Mouse (Mus musculus): ENCODE data around the gene Limk1. TPM values are rescaled to one million over a fixed set of nuclear protein-coding genes. Genes with fewer than 3 reads are reported as not detected.

Gene Limk1
- polyA plus RNA-seq, 1 experiment, result 17.9 TPM

DNA sequence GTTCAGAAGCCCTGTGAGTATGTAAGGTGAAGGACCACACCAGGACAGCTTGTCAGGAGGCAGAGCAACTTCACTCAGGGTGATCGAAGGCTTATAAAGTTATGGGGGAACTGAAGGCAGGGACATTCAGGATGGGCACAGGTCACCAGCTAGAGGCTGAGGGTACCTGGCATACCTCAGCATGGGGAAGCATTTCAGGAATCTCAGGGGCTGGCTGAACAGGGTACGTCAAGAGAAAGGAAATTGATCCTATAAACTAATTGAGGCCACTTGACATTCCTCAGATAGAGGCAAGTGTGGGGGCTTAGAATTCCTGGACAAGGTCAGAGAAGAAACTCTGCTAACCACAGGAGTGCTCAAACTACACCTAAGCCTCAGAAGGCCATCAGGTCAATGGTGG, 7.1 kb upstream of the Limk1 start:
- TF ChIP-seq POLR2A (IDR thresholded peaks at IDR 0.05; ENCODE audit: insufficient read depth, low read length), result no peak
- no peak for TF ChIP-seq CTCF (IDR thresholded peaks at IDR 0.05; ENCODE audit: low read depth, low read length)
- TF ChIP-seq EP300 (IDR thresholded peaks at IDR 0.05; ENCODE audit: insufficient read depth, low read depth, low read length), result no peak
- Histone ChIP-seq H3K9ac (ENCODE audit: low read depth, poor library complexity, severe bottlenecking) (no peak overlapping the region), H3K9me3 (replicated peaks; ENCODE audit: control insufficient read depth, insufficient read depth, low read length, poor library complexity, severe bottlenecking) (peaks cover 4% of the 10 kb centered on the region; the same call in 1 of the 2 replicates), H3K36me3 (ENCODE audit: control insufficient read depth, insufficient read depth, low read length, poor library complexity, severe bottlenecking) (no peaks in the 10 kb centered on the region), H3K27me3 (ENCODE audit: control insufficient read depth, insufficient read depth, low read length, poor library complexity, severe bottlenecking) (no peaks in the 10 kb centered on the region), H3K27ac (ENCODE audit: insufficient read depth, low read length) (no peak overlapping the region), H3K4me3 (ENCODE audit: low read depth, low read length) (no peak overlapping the region), H3K4me1 (ENCODE audit: control insufficient read depth, insufficient read depth, low read length) (no peaks in the 10 kb centered on the region)

- Histone ChIP-seq H3K4me1 (ENCODE audit: control insufficient read depth, insufficient read depth, low read length) (no peaks in the 10 kb centered on the region), H3K27ac (ENCODE audit: insufficient read depth, low read length) (no peak overlapping the region), H3K27me3 (ENCODE audit: control insufficient read depth, insufficient read depth, low read length, poor library complexity, severe bottlenecking) (no peaks in the 10 kb centered on the region), H3K9me3 (replicated peaks; ENCODE audit: control insufficient read depth, insufficient read depth, low read length, poor library complexity, severe bottlenecking) (peaks cover 3% of the 10 kb centered on the region; the same call in 1 of the 2 replicates), H3K9ac (ENCODE audit: low read depth, poor library complexity, severe bottlenecking) (no peak overlapping the region), H3K36me3 (ENCODE audit: control insufficient read depth, insufficient read depth, low read length, poor library complexity, severe bottlenecking) (no peaks in the 10 kb centered on the region), H3K4me3 (ENCODE audit: low read depth, low read length) (no peak overlapping the region)
- no peak for TF ChIP-seq POLR2A (IDR thresholded peaks at IDR 0.05; ENCODE audit: insufficient read depth, low read length)
- peak; percentile 9 for TF ChIP-seq CTCF (IDR thresholded peaks at IDR 0.05; ENCODE audit: low read depth, low read length)
Measured at GRCm38 (mm10) chr5:134695082-134695481, 6.7 kb upstream of the Limk1 start.

- no peaks in the 10 kb centered on the region for H3K36me3 ChIP-seq (ENCODE audit: control insufficient read depth, insufficient read depth, low read length, poor library complexity, severe bottlenecking)
- H3K4me1 ChIP-seq (ENCODE audit: control insufficient read depth, insufficient read depth, low read length), result no peaks in the 10 kb centered on the region
- H3K27ac ChIP-seq (ENCODE audit: insufficient read depth, low read length), result no peak overlapping the region
- no peak overlapping the region for H3K4me3 ChIP-seq (ENCODE audit: low read depth, low read length)
- H3K9me3 ChIP-seq (replicated peaks; ENCODE audit: control insufficient read depth, insufficient read depth, low read length, poor library complexity, severe bottlenecking), result no peaks in the 10 kb centered on the region
- no peak overlapping the region for H3K9ac ChIP-seq (ENCODE audit: low read depth, poor library complexity, severe bottlenecking)
- no peaks in the 10 kb centered on the region for H3K27me3 ChIP-seq (ENCODE audit: control insufficient read depth, insufficient read depth, low read length, poor library complexity, severe bottlenecking)
- TF ChIP-seq CTCF (IDR thresholded peaks at IDR 0.05; ENCODE audit: low read depth, low read length) (no peak), EP300 (IDR thresholded peaks at IDR 0.05; ENCODE audit: insufficient read depth, low read depth, low read length) (no peak)
Measured at GRCm38 (mm10) chr5:134692704-134693103, 4.3 kb upstream of the Limk1 start.

GRCm38 (mm10) chr5:134688718-134689284, 403 bp upstream of the Limk1 start:
- Histone ChIP-seq H3K9me3 (replicated peaks; ENCODE audit: control insufficient read depth, insufficient read depth, low read length, poor library complexity, severe bottlenecking) (no peaks in the 10 kb centered on the region), H3K27me3 (ENCODE audit: control insufficient read depth, insufficient read depth, low read length, poor library complexity, severe bottlenecking) (no peaks in the 10 kb centered on the region), H3K36me3 (ENCODE audit: control insufficient read depth, insufficient read depth, low read length, poor library complexity, severe bottlenecking) (no peaks in the 10 kb centered on the region), H3K4me1 (ENCODE audit: control insufficient read depth, insufficient read depth, low read length) (no peaks in the 10 kb centered on the region), H3K9ac (ENCODE audit: low read depth, poor library complexity, severe bottlenecking) (0 out of 2 replicates have a peak overlapping the region, but pooled peaks have one; percentile 0), H3K4me3 (ENCODE audit: low read depth, low read length) (peak overlapping the region; percentile 74), H3K27ac (ENCODE audit: insufficient read depth, low read length) (no peak overlapping the region)
- TF ChIP-seq CTCF (IDR thresholded peaks at IDR 0.05; ENCODE audit: low read depth, low read length) (peak; percentile 60), EP300 (IDR thresholded peaks at IDR 0.05; ENCODE audit: insufficient read depth, low read depth, low read length) (no peak), POLR2A (IDR thresholded peaks at IDR 0.05; ENCODE audit: insufficient read depth, low read length) (no peak)

DNA sequence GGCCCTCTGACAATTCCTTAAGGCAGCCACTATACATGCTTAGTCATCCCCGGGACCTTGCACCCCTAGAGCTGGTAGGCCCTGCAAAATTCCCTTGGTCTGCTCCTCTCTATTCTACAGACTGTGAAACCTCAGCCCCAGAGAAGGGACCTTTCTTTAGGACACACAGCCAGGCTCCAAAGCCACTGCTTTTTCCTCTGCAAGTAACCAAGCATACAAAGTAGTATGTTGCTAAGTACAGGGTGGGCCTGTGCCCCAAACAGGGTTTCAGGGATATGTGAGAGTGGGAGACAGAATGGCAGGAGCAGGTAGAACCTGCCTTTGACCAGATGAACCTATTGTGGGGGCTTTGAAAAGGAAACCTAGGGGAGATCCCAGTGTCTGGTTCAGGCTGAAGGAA, 1.2 kb downstream of the Limk1 start:
- no peak for TF ChIP-seq EP300 (IDR thresholded peaks at IDR 0.05; ENCODE audit: insufficient read depth, low read depth, low read length)
- TF ChIP-seq POLR2A (IDR thresholded peaks at IDR 0.05; ENCODE audit: insufficient read depth, low read length), result no peak
- no peak for TF ChIP-seq CTCF (IDR thresholded peaks at IDR 0.05; ENCODE audit: low read depth, low read length)
- Histone ChIP-seq H3K9me3 (replicated peaks; ENCODE audit: control insufficient read depth, insufficient read depth, low read length, poor library complexity, severe bottlenecking) (no peaks in the 10 kb centered on the region), H3K36me3 (ENCODE audit: control insufficient read depth, insufficient read depth, low read length, poor library complexity, severe bottlenecking) (no peaks in the 10 kb centered on the region), H3K9ac (ENCODE audit: low read depth, poor library complexity, severe bottlenecking) (no peak overlapping the region), H3K4me3 (ENCODE audit: low read depth, low read length) (no peak overlapping the region), H3K27me3 (ENCODE audit: control insufficient read depth, insufficient read depth, low read length, poor library complexity, severe bottlenecking) (no peaks in the 10 kb centered on the region), H3K27ac (ENCODE audit: insufficient read depth, low read length) (no peak overlapping the region), H3K4me1 (ENCODE audit: control insufficient read depth, insufficient read depth, low read length) (no peaks in the 10 kb centered on the region)

DNA sequence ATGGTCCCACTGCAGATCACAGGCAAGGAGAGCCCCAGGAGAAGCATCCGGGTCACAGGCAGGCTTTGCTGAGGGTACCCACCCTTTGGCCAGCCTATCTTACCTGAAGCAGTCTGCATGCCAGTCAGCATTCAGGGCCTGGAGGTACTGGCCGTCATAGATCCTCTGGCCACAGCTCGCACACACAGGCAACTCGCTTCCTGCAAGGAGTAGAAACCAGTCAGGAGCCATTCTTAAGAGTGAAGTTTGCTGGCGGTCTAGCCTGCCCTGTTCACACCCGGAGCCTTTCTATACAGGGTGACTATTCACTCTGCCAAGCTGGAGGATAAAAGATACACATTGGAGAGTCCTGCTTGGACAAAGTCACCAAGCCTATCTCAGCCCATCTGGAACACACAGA, 1.9 kb downstream of the Limk1 start:
- Histone ChIP-seq H3K4me3 (ENCODE audit: low read depth, low read length) (no peak overlapping the region), H3K9me3 (replicated peaks; ENCODE audit: control insufficient read depth, insufficient read depth, low read length, poor library complexity, severe bottlenecking) (no peaks in the 10 kb centered on the region), H3K27ac (ENCODE audit: insufficient read depth, low read length) (no peak overlapping the region), H3K36me3 (ENCODE audit: control insufficient read depth, insufficient read depth, low read length, poor library complexity, severe bottlenecking) (no peaks in the 10 kb centered on the region), H3K27me3 (ENCODE audit: control insufficient read depth, insufficient read depth, low read length, poor library complexity, severe bottlenecking) (no peaks in the 10 kb centered on the region), H3K4me1 (ENCODE audit: control insufficient read depth, insufficient read depth, low read length) (no peaks in the 10 kb centered on the region), H3K9ac (ENCODE audit: low read depth, poor library complexity, severe bottlenecking) (no peak overlapping the region)
- TF ChIP-seq POLR2A (IDR thresholded peaks at IDR 0.05; ENCODE audit: insufficient read depth, low read length) (no peak), CTCF (IDR thresholded peaks at IDR 0.05; ENCODE audit: low read depth, low read length) (no peak), EP300 (IDR thresholded peaks at IDR 0.05; ENCODE audit: insufficient read depth, low read depth, low read length) (no peak)

Measured in ES-Bruce4 (cell line).